ENCODE assay signal across 11 mouse cellular contexts in the genomic region with DNA sequence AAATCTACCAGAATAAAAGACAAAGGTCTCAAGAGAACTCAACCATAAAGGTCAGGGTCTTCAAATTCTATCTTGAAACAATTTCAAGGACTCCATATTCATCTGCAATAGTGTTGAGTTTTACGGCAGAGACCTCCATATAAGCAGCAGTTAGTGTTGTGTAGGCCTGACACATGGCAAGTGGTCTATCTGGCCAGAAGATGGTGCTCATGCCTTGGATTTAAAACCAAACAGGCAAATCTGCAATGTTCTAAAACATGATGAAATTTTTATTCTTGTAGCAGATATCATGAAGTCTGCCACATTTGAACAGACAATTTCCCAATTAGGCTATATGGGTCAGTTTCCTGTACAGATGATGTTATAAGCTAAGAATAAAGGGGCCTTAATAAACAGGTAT. TPM values are rescaled to one million over a fixed set of nuclear protein-coding genes. Genes with fewer than 3 reads are reported as not detected.
DNase-seq lines count a peak whose midpoint lies in the region; ATAC-seq and TF ChIP-seq lines count a peak whose summit lies in the region.
"Had no signal": no experiment of that assay in that cellular context is flagged by ENCODE, and none has a peak within 500 bp of the region (broad histone marks: within the 10 kb centered on the region; RNA-seq: fewer than 3 reads in every experiment).

No protein-coding gene starts in this region.

- TF ChIP-seq POLR2A in MEL (IDR thresholded peaks at IDR 0.05; ENCODE audit: control insufficient read depth in 1 of 2, insufficient read depth in 1 of 2, low read depth in 1 of 2, low read length in 2 of 2, poor library complexity in 1 of 2), result no peak

- no peak for TF ChIP-seq EP300 in MEL (IDR thresholded peaks at IDR 0.05; ENCODE audit: low read depth in 1 of 2, low read length in 2 of 2)

- peak; percentile 60 for TF ChIP-seq CTCF in hindbrain, postnatal 0 days (IDR thresholded peaks at IDR 0.05; ENCODE audit: low read depth)
- peak; percentile 29 to 72 (median 41) for TF ChIP-seq CTCF in MEL (IDR thresholded peaks at IDR 0.05 in 2 of 3, conservative IDR thresholded peaks at IDR 0.05 in 1 of 3; ENCODE audit: control insufficient read depth in 1 of 3, insufficient read depth in 1 of 3, low read depth in 2 of 3, low read length in 3 of 3, poor library complexity in 1 of 3, severe bottlenecking in 1 of 3)

- H3K9ac ChIP-seq in hindbrain, postnatal 0 days (replicated peaks; ENCODE audit: low read length), result no peak overlapping the region
- H3K9ac ChIP-seq in MEL (ENCODE audit: control insufficient read depth, low read depth, low read length, poor library complexity, severe bottlenecking), result no peak overlapping the region
- H3K9ac ChIP-seq in hindbrain, embryonic 11.5 days (ENCODE audit: low read depth, low read length), result no peak overlapping the region
- H3K9ac ChIP-seq: embryonic facial prominence, embryonic 13.5 days had no signal

- TF ChIP-seq RAD21 in MEL (IDR thresholded peaks at IDR 0.05; ENCODE audit: low read depth, low read length), result peak; percentile 71

- peaks cover 25% of the 10 kb centered on the region for H3K79me2 ChIP-seq in MEL (ENCODE audit: control insufficient read depth, insufficient read depth, low read length, poor library complexity)

- WGBS in hindbrain, postnatal 0 days, result 54% methylated on average over 1 of the region's 1 CpGs
- 85% methylated on average over 1 of the region's 1 CpGs for WGBS in hindbrain, embryonic 10.5 days
- 86% methylated on average over 1 of the region's 1 CpGs for WGBS in hindbrain, embryonic 11.5 days

- H3K27me3 ChIP-seq in hindbrain, postnatal 0 days (ENCODE audit: insufficient read depth, low read length), result no peaks in the 10 kb centered on the region
- no peaks in the 10 kb centered on the region for H3K27me3 ChIP-seq in hindbrain, embryonic 10.5 days (ENCODE audit: insufficient read depth, poor library complexity, severe bottlenecking)
- H3K27me3 ChIP-seq in MEL (ENCODE audit: control insufficient read depth in 1 of 2, insufficient read depth in 2 of 2, low read length in 2 of 2), result no peaks in the 10 kb centered on the region; a peak in 2 of 4 replicates
- H3K27me3 ChIP-seq in hindbrain, embryonic 11.5 days (ENCODE audit: control insufficient read depth, insufficient read depth, low read length), result no peaks in the 10 kb centered on the region
- H3K27me3 ChIP-seq: embryonic facial prominence, embryonic 13.5 days had no signal

- H3K9me3 ChIP-seq in hindbrain, postnatal 0 days (ENCODE audit: low read length), result no peaks in the 10 kb centered on the region
- no peaks in the 10 kb centered on the region for H3K9me3 ChIP-seq in hindbrain, embryonic 10.5 days
- H3K9me3 ChIP-seq in MEL (replicated peaks; ENCODE audit: insufficient read depth, low read length), result no peaks in the 10 kb centered on the region
- H3K9me3 ChIP-seq in hindbrain, embryonic 11.5 days (ENCODE audit: control insufficient read depth, low read length), result no peaks in the 10 kb centered on the region
- H3K9me3 ChIP-seq: embryonic facial prominence, embryonic 13.5 days had no signal

- ATAC-seq in hindbrain, postnatal 0 days, result no peak
- no peak for ATAC-seq in erythroid progenitor cell, adult 5-6 weeks (replicated peaks; ENCODE audit: low FRiP score, poor library complexity, severe bottlenecking)
- no peak for ATAC-seq in activated CD4-positive, CD25-positive, alpha-beta regulatory T cell, adult 4 months
- ATAC-seq in hindbrain, embryonic 11.5 days (ENCODE audit: low FRiP score), result no peak

- DNase-seq in hindbrain, postnatal 0 days (ENCODE audit: low spot score), result peak; percentile 62
- no peak for DNase-seq in hindbrain, embryonic 10.5 days (ENCODE audit: low spot score)
- peak; percentile 64 for DNase-seq in A20 (ENCODE audit: low read depth, low spot score)
- peak; percentile 65 for DNase-seq in MEL (ENCODE audit: low read depth, low spot score)
- DNase-seq in kidney, postnatal 36 days, result peak; percentile 27 to 33
- DNase-seq in hindbrain, embryonic 11.5 days (ENCODE audit: low spot score), result no peak

- no peak overlapping the region for H3K4me2 ChIP-seq in hindbrain, postnatal 0 days (ENCODE audit: low read depth, low read length)
- no peak overlapping the region for H3K4me2 ChIP-seq in hindbrain, embryonic 11.5 days (replicated peaks; ENCODE audit: low read depth, low read length)
- H3K4me2 ChIP-seq: embryonic facial prominence, embryonic 13.5 days had no signal

- no peaks in the 10 kb centered on the region for H3K36me3 ChIP-seq in hindbrain, postnatal 0 days (ENCODE audit: insufficient read depth, low read length)
- peaks cover under 1% of the 10 kb centered on the region; the same call in 1 of the 2 replicates for H3K36me3 ChIP-seq in hindbrain, embryonic 10.5 days
- H3K36me3 ChIP-seq in MEL (ENCODE audit: control insufficient read depth in 1 of 2, insufficient read depth in 2 of 2, low read length in 2 of 2), result peaks cover 1 to 8% of the 10 kb centered on the region in 2 experiments; a peak in 3 of 4 replicates
- H3K36me3 ChIP-seq in hindbrain, embryonic 11.5 days (ENCODE audit: control insufficient read depth, insufficient read depth, low read length), result no peaks in the 10 kb centered on the region

- H3K4me3 ChIP-seq in hindbrain, postnatal 0 days (ENCODE audit: low read length), result no peak overlapping the region
- no peak overlapping the region for H3K4me3 ChIP-seq in hindbrain, embryonic 10.5 days
- H3K4me3 ChIP-seq in MEL (ENCODE audit: control insufficient read depth in 1 of 2, insufficient read depth in 1 of 2, low read depth in 2 of 2, low read length in 2 of 2), result no peak overlapping the region
- no peak overlapping the region for H3K4me3 ChIP-seq in hindbrain, embryonic 11.5 days (ENCODE audit: low read depth, low read length)
- H3K4me3 ChIP-seq: embryonic facial prominence, embryonic 13.5 days had no signal

- H3K4me1 ChIP-seq in hindbrain, postnatal 0 days (ENCODE audit: insufficient read depth, low read length), result 0 out of 2 replicates have a peak, but pooled peaks cover 5% of the 10 kb centered on the region
- H3K4me1 ChIP-seq in hindbrain, embryonic 10.5 days (replicated peaks), result peaks cover 20% of the 10 kb centered on the region
- H3K4me1 ChIP-seq in MEL (ENCODE audit: control insufficient read depth in 1 of 2, insufficient read depth in 2 of 2, low read length in 2 of 2), result peaks cover 0 to 2% of the 10 kb centered on the region in 2 experiments; a peak in 2 of 4 replicates
- no peaks in the 10 kb centered on the region; the same call in 1 of the 2 replicates for H3K4me1 ChIP-seq in hindbrain, embryonic 11.5 days (replicated peaks; ENCODE audit: control insufficient read depth, insufficient read depth, low read length)

- H3K27ac ChIP-seq in hindbrain, postnatal 0 days, result no peak overlapping the region
- no peak overlapping the region for H3K27ac ChIP-seq in hindbrain, embryonic 10.5 days
- H3K27ac ChIP-seq in MEL (ENCODE audit: control insufficient read depth, low read depth, low read length), result no peak overlapping the region
- no peak overlapping the region for H3K27ac ChIP-seq in hindbrain, embryonic 11.5 days (ENCODE audit: low read depth, low read length)
- H3K27ac ChIP-seq: embryonic facial prominence, embryonic 13.5 days had no signal

TF ChIP-seq in MEL, 35 proteins besides CTCF, POLR2A, EP300 and RAD21 (continues in another document):
- TF ChIP-seq CHD1 (IDR thresholded peaks at IDR 0.05; ENCODE audit: low read depth, low read length) (no peak), ZMIZ1 (IDR thresholded peaks at IDR 0.05; ENCODE audit: low read depth, low read length) (no peak)

RNA-seq across cellular contexts. Expression of a gene that starts 2.5 kb away (rescaled TPM):
- total RNA-seq in hindbrain, postnatal 0 days (2014; rRNA removed), result 151 and 165 TPM in 2 replicates
- 244 and 258 TPM in 2 replicates for polyA plus RNA-seq in hindbrain, postnatal 0 days (2015; fragmentation: Nextera tagmentation; extraction: Ambion mirVana)
- polyA plus RNA-seq in hindbrain, embryonic 10.5 days (2016; fragmentation: Nextera tagmentation; extraction: Ambion mirVana), result 165 and 174 TPM in 2 replicates
- total RNA-seq in MEL (2012; rRNA removed), result 229 and 244 TPM in 2 replicates
- polyA plus RNA-seq in MEL (2012; ENCODE audit: insufficient read depth in 1 of 2, insufficient read length in 2 of 2, low read depth in 1 of 2, low replicate concordance in 2 of 2, missing spikeins in 1 of 2), result 100 to 1,000 TPM; 338 to 659 TPM
- 84.7 and 88.4 TPM in 2 replicates for total RNA-seq in erythroid progenitor cell, adult 5-6 weeks (2015; ENCODE audit: low replicate concordance)
- 27.9 and 36.7 TPM in 2 replicates for total RNA-seq in erythroid progenitor cell, adult 5-6 weeks (2017; ENCODE audit: low replicate concordance)
- 100 to 1,000 TPM; 243 TPM for polyA plus RNA-seq in activated CD4-positive, CD25-positive, alpha-beta regulatory T cell, adult 4 months (2017; shearing (Covaris generic))
- 200 and 206 TPM in 2 replicates for polyA plus RNA-seq in hindbrain, embryonic 11.5 days (2014; fragmentation: Nextera tagmentation; extraction: Ambion mirVana)

RNA-seq across cellular contexts. Expression of a gene that starts 37.6 kb away (rescaled TPM):
- total RNA-seq in hindbrain, postnatal 0 days (2014; rRNA removed), result 0.99 TPM in 1 of 2 replicates, not detected in the other
- polyA plus RNA-seq in hindbrain, postnatal 0 days (2015; fragmentation: Nextera tagmentation; extraction: Ambion mirVana), result 0.40 and 0.47 TPM in 2 replicates
- 0.35 and 0.40 TPM in 2 replicates for polyA plus RNA-seq in hindbrain, embryonic 10.5 days (2016; fragmentation: Nextera tagmentation; extraction: Ambion mirVana)
- total RNA-seq in MEL (2012; rRNA removed), result 0.92 TPM in 2 replicates
- under 1 TPM in 1 of 2 experiments, not detected in 1; 0.31 TPM for polyA plus RNA-seq in MEL (2012; ENCODE audit: insufficient read depth in 1 of 2, insufficient read length in 2 of 2, low read depth in 1 of 2, low replicate concordance in 2 of 2, missing spikeins in 1 of 2)
- not detected in 2 replicates for total RNA-seq in erythroid progenitor cell, adult 5-6 weeks (2015; ENCODE audit: low replicate concordance)
- total RNA-seq in erythroid progenitor cell, adult 5-6 weeks (2017; ENCODE audit: low replicate concordance), result 0.08 and 1.8 TPM in 2 replicates
- polyA plus RNA-seq in activated CD4-positive, CD25-positive, alpha-beta regulatory T cell, adult 4 months (2017; shearing (Covaris generic)), result under 1 TPM; 0.38 to 0.98 TPM
- polyA plus RNA-seq in hindbrain, embryonic 11.5 days (2014; fragmentation: Nextera tagmentation; extraction: Ambion mirVana), result 0.20 and 0.80 TPM in 2 replicates
- total RNA-seq: left cerebral cortex, postnatal 10 days; neutrophil, adult 5-6 weeks had no signal

RNA-seq across cellular contexts. Expression of a gene that starts 44.9 kb away (rescaled TPM):
- 18.9 and 24.6 TPM in 2 replicates for total RNA-seq in hindbrain, postnatal 0 days (2014; rRNA removed)
- 12.2 and 12.3 TPM in 2 replicates for polyA plus RNA-seq in hindbrain, postnatal 0 days (2015; fragmentation: Nextera tagmentation; extraction: Ambion mirVana)
- 10.4 and 13.8 TPM in 2 replicates for polyA plus RNA-seq in hindbrain, embryonic 10.5 days (2016; fragmentation: Nextera tagmentation; extraction: Ambion mirVana)
- total RNA-seq in MEL (2012; rRNA removed), result 18.6 and 20.0 TPM in 2 replicates
- 10 to 100 TPM; 23.5 to 30.0 TPM for polyA plus RNA-seq in MEL (2012; ENCODE audit: insufficient read depth in 1 of 2, insufficient read length in 2 of 2, low read depth in 1 of 2, low replicate concordance in 2 of 2, missing spikeins in 1 of 2)
- 31.7 and 41.1 TPM in 2 replicates for total RNA-seq in erythroid progenitor cell, adult 5-6 weeks (2015; ENCODE audit: low replicate concordance)
- 26.8 and 27.0 TPM in 2 replicates for total RNA-seq in erythroid progenitor cell, adult 5-6 weeks (2017; ENCODE audit: low replicate concordance)
- polyA plus RNA-seq in activated CD4-positive, CD25-positive, alpha-beta regulatory T cell, adult 4 months (2017; shearing (Covaris generic)), result 1 to 10 TPM; 5.8 to 7.8 TPM
- polyA plus RNA-seq in hindbrain, embryonic 11.5 days (2014; fragmentation: Nextera tagmentation; extraction: Ambion mirVana), result 13.2 and 16.6 TPM in 2 replicates

Comparison
In these comparisons a context has a peak if more than half of its experiments do, and no peak if none do; other contexts are left out.
1. DNase-seq: peak in hindbrain, postnatal 0 days (single experiment), A20 (single experiment), MEL (single experiment) and kidney, postnatal 36 days (2 of 2); none in hindbrain, embryonic 10.5 days (single experiment) and hindbrain, embryonic 11.5 days (single experiment).